Mouse (Mus musculus) adipose tissue, adult 10 weeks (tissue): ENCODE data around the gene Rhd. TPM values are rescaled to one million over a fixed set of nuclear protein-coding genes. Genes with fewer than 3 reads are reported as not detected.

Experiments used
- polyA plus RNA-seq: library from polyadenylated mRNA; stranded (reverse); fragments of 350-450 nt; fragmentation: Illumina TruSeq; extraction: RNeasy Lipid Tissue Mini Kit (QIAGEN cat#74804); gene quantifications from one replicate; pipeline ENCODE4 v1.2.3, GENCODE M21; 2014; ENCODE audit warnings: low read depth, low replicate concordance

The Rhd gene
- polyA plus RNA-seq, result not detected

GRCm38 (mm10) chr4:134863937-134864729, at the start of gene Rhd:
TSS of gene Rhd (plus strand) at chr4:134864536.

DNA sequence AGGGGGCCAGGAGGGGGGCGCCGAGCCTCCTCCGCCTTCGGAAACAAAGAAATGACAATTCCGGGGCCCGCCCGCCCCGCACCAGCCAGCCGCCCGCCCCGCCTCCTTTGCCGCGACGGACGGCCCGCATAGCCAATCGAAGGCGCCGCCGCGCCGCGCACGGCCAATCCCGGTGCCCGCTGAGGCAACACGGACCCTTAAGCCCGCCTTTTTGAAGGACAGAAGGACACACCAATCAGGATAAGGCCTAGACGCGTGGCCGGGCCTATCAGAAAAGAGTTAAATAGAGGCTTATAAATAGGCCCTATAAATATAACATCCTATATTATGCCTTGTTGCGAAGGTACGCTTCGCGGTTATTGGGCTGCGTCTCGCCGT, 11.1 kb upstream of the Rhd start, which contains the start of gene Maco1:
Gene Maco1, minus strand, starts transcription at position 87 of the 378 bp plus-strand sequence.

DNA sequence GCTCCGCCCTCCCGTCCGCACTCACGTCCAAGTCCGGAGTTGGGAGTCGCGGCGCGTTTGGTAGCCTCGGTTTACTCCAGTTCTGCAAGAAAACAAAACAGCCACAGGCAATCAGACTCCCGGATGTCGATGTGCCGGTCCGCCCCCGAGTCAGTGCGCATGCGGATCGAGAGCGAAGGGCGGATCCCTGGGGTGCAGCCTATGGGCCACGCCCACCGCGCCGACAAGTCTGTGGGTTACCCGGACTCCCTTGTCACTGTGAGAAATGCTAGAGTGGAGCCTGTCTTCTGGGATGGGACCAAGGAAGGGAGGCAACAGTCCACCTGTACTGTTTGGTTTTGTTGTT, 50.5 kb downstream of the Rhd start, which contains the start of gene Tmem50a:
Gene Tmem50a, minus strand, starts transcription at position 161 of the 346 bp plus-strand sequence.

DNA sequence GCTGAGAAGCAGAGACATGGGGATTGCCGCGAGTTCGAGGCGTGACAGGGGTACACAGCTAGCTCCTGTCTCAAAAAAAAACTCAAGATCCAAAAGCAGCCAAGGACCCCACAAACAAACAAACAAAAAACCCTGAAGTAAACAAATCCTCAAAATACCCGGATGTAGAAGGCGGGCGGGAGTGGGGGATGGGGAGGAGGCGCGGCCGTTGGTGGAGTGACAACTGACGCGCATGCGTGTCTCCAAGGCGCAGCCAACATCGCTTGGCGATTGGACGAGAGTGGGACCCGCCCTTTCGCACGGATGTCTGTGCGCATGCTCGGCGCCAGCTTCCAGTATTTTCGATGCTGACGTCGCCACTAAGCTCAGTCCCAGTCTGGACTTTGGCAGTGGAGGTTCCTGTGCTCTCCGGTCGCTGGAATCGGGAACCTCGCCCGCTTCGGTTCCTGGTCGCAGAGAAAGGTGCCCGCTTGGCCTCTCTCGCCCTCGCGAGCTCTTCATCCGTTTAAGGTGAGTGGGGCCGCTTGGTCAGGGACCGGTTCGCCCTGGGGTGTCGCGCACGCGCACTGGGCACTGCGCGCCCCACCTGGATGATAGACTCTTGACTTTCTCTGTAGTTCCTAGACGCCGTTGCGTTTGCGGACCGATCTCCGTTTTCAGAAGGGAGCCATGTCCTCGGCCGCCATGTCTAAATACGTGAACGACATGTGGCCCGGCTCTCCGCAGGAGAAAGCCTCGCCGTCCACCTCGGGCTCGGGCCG, 59.1 kb downstream of the Rhd start, which contains the start of gene Rsrp1:
Gene Rsrp1, plus strand, starts transcription at position 335 of the 761 bp plus-strand sequence.

DNA sequence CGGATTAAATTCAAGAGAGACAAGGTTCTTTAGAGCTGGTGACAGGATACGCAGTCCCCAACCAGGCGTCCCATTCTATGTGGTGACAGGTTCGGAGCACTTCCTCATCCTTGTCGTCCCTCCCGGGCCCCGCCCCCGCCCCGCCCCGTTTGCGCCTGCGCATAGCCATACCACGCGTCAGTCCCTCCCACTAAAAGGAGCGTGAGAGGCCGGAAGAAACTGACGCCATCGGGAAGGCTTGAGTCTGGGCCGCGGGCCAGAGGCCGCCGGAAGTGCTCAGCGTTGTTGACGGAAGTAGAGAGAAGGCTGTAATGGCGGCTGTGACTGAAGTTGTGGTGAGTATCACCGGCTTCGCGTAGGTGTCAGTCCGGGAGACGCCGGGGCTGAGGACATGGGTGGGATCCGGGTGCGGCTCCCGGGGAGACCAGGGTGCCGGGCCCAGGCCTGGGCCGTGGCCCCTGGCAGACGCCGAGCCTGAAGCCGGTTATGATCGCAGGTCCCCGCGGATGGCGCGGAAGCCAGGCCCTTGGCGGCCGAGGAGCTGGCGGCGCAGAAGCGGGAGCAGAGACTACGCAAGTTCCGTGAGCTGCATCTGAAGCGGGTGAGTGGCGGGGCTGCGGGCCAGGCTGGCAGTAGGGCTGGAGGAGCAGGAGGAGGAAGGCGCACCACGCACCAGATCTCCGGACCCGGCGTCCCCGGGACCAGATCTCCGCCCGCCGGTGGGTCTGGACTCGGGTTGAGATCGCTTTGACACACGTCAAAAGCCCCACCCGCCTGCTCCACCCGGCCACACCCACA, 66.5 kb downstream of the Rhd start, which contains the start of gene Syf2:
Gene Syf2, plus strand, starts transcription at position 215 of the 798 bp plus-strand sequence.

Other genes starting within 250 kb of the Rhd start
- 9.9 TPM for gene Man1c1, start 160.2 kb upstream of the Rhd start, polyA plus RNA-seq
- 13.3 TPM for gene Ldlrap1, start 96.5 kb upstream of the Rhd start, polyA plus RNA-seq
- gene Maco1, start 11.2 kb upstream of the Rhd start, polyA plus RNA-seq, result 39.7 TPM
- gene Tmem50a, start 50.5 kb downstream of the Rhd start, polyA plus RNA-seq, result 125 TPM
- 458 TPM for gene Rsrp1, start 59.1 kb downstream of the Rhd start, polyA plus RNA-seq
- 78.0 TPM for gene Syf2, start 66.4 kb downstream of the Rhd start, polyA plus RNA-seq